Mouse (Mus musculus) ES-Bruce4 (cell line): Measurements from ENCODE around the gene Mpzl3.

ENCODE experiments used
- CTCF ChIP-seq: IDR thresholded peaks from one replicate; pipeline ENCODE4 v1.8.1; 2011; ENCODE audit warnings: low read depth, low read length
- EP300 ChIP-seq: IDR thresholded peaks from 2 replicates; pipeline ENCODE4 v1.6.1; 2011; ENCODE audit warnings: low read depth, low read length; ENCODE audit not compliant: insufficient read depth
- POLR2A ChIP-seq: IDR thresholded peaks from one replicate; pipeline ENCODE4 v1.8.1; 2011; ENCODE audit warnings: low read length; ENCODE audit not compliant: insufficient read depth

DNA sequence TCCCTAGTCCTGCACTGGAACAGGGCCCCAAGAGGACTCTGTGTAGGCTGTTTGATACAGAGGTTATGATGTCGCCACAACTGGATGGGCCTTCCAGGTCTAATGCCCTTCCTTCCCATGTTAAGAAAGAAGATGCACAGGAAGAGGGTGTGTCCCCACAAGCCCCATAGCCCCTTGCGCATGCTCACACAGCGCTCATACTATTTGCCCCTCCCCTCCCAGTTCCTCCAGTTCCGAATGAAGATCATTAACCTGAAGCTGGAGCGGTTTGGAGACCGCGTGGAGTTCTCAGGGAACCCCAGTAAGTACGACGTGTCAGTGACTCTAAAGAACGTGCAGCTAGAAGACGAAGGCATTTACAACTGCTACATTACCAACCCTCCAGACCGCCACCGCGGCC is 70.2 kb downstream of the Mpzl3 start:
- TF ChIP-seq POLR2A (no peak), CTCF (no peak), EP300 (no peak)
